Mouse (Mus musculus): ENCODE results near the gene Anxa9. TPM values are rescaled to one million over a fixed set of nuclear protein-coding genes. Genes with fewer than 3 reads are reported as not detected.

Gene Anxa9
- polyA plus RNA-seq, 1 experiment = 2.7 TPM

DNA sequence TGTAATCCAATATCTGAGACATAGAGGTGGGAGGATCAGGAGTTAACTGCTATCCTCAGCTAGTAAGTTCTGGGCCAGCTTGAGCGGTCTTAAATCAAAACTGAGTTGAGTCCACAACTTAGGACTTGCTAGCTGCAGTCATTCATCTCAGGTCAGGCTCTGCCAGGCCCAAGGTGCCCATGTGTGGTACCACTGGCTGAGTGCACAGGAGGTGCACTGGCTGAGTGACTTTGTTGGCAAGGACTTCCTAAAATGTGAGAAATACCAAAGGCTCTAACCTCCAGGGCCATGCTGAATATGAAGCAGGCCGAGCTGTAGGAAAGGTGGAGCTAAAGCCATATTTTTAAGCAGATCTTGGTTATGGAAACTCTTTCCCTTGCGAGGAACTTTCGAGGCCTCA lies 30.4 kb upstream of the Anxa9 start:
- TF ChIP-seq CTCF (IDR thresholded peaks at IDR 0.05; ENCODE audit: extremely low read depth, insufficient read depth, insufficient read length, insufficient replicate concordance) (no peak), POLR2A (IDR thresholded peaks at IDR 0.05; ENCODE audit: low read depth, low read length) (no peak)
- Histone ChIP-seq H3K4me3 (ENCODE audit: extremely low read depth, insufficient read depth, insufficient read length) (no peak overlapping the region), H3K27me3 (ENCODE audit: control insufficient read depth, insufficient read depth, low read length) (no peaks in the 10 kb centered on the region), H3K36me3 (ENCODE audit: control insufficient read depth, insufficient read depth, low read length) (peaks cover 39% of the 10 kb centered on the region), H3K4me1 (ENCODE audit: control insufficient read depth, insufficient read depth, insufficient read length) (no peaks in the 10 kb centered on the region), H3K27ac (ENCODE audit: insufficient read depth, low read length) (no peak overlapping the region)
- no peak for DNase-seq (ENCODE audit: low read depth in 1 of 2, low spot score in 2 of 2)
- 95% methylated on average over 4 of the region's 4 CpGs for WGBS

DNA sequence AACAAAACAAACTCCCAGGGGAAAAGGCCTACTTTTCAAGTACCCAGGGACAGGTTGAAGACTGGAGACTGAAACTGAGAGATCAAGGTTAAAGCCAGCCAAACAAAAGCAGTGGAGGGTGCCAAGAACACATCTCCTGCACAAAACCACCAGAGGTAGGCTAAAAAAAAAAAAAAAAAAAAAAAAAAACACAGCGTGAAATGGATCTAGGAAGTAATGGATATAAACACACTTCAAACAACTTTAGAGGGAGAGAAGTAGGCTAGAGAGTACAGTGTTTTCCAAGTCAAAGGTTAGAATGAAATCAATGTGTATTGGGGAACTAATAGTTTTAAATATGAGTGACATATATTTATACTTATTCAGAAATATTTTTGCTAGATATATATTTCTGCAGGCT lies 24.6 kb upstream of the Anxa9 start:
- Histone ChIP-seq H3K4me1 (ENCODE audit: control insufficient read depth, insufficient read depth, insufficient read length) (no peaks in the 10 kb centered on the region), H3K4me3 (ENCODE audit: extremely low read depth, insufficient read depth, insufficient read length) (no peak overlapping the region), H3K27me3 (ENCODE audit: control insufficient read depth, insufficient read depth, low read length) (no peaks in the 10 kb centered on the region), H3K27ac (ENCODE audit: insufficient read depth, low read length) (no peak overlapping the region), H3K36me3 (ENCODE audit: control insufficient read depth, insufficient read depth, low read length) (peaks cover 24% of the 10 kb centered on the region)
- no peak for DNase-seq (ENCODE audit: low read depth in 1 of 2, low spot score in 2 of 2)
- TF ChIP-seq CTCF (IDR thresholded peaks at IDR 0.05; ENCODE audit: extremely low read depth, insufficient read depth, insufficient read length, insufficient replicate concordance) (no peak), POLR2A (IDR thresholded peaks at IDR 0.05; ENCODE audit: low read depth, low read length) (no peak)
- WGBS = 80% methylated on average over 1 of the region's 1 CpGs

DNA sequence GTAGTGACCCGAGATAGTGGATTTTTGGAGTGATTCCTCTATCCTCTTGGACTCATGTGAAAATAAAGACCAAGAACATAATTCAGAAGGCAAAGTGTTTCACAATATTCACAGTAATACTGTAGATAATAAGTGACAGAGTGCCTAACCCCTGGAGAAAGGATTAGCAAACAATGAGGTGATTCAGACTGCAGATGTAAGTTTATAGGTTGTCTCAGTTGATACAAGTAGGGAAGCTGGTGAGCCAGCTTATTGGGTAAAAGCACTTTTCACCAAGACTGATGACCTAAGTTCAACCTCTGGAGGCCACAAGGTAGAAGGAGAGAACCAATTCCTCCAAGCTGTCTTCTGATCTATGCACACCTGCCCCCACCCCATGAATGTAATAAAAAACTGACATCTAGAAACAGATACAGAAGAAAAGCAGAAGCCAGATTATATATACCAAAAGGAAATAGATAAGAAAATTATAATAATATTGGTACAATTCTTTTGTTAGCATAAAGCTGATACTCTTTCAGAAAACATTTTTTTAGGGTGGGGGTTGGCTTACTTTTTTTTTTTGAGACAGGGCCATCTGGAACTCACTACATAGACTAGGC lies 21.9 kb upstream of the Anxa9 start:
- H3K36me3 ChIP-seq (ENCODE audit: control insufficient read depth, insufficient read depth, low read length) = peaks cover 29% of the 10 kb centered on the region
- no peak overlapping the region for H3K4me3 ChIP-seq (ENCODE audit: extremely low read depth, insufficient read depth, insufficient read length)
- no peaks in the 10 kb centered on the region for H3K4me1 ChIP-seq (ENCODE audit: control insufficient read depth, insufficient read depth, insufficient read length)
- DNase-seq (ENCODE audit: low read depth in 1 of 2, low spot score in 2 of 2) = no peak
- H3K27me3 ChIP-seq (ENCODE audit: control insufficient read depth, insufficient read depth, low read length) = no peaks in the 10 kb centered on the region
- no peak for TF ChIP-seq POLR2A (IDR thresholded peaks at IDR 0.05; ENCODE audit: low read depth, low read length)
- no peak for TF ChIP-seq CTCF (IDR thresholded peaks at IDR 0.05; ENCODE audit: extremely low read depth, insufficient read depth, insufficient read length, insufficient replicate concordance)
- no peak overlapping the region for H3K27ac ChIP-seq (ENCODE audit: insufficient read depth, low read length)
- WGBS = 88% methylated on average over 1 of the region's 1 CpGs

DNA sequence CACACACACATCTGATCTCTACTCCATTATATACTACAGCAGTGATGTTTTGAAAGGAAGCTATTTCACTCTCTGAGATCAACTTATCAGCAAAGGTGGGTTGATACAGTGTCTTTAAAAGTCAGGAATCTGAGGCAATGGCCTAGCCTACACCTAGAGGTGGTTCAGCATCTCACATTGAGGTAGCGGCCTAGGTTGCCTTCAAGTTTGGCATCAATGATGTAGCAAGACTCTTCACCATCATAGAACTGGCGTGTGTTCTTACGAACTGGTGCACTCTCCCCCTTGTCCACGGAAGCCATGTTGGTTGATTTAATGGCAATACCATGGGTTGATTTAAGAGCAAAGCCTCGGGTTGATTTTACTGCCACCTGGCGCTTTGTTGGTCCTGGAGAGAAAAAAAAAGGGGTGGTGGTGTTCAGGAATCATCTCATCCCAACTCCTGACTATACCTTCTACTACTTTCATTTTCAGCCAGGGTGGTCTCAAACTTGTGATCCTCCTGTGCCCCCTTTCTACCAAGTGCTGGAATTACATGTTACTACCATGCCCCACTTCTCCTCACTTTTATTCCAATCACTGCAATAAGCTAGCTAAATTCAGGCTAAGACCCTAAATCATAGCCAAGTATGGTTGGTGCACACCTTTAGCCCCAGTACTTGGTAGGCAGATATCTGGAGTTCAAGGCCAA lies 17.6 kb upstream of the Anxa9 start:
- no peak for TF ChIP-seq POLR2A (IDR thresholded peaks at IDR 0.05; ENCODE audit: low read depth, low read length)
- no peak for TF ChIP-seq CTCF (IDR thresholded peaks at IDR 0.05; ENCODE audit: extremely low read depth, insufficient read depth, insufficient read length, insufficient replicate concordance)
- no peak overlapping the region for H3K27ac ChIP-seq (ENCODE audit: insufficient read depth, low read length)
- no peak overlapping the region for H3K4me3 ChIP-seq (ENCODE audit: extremely low read depth, insufficient read depth, insufficient read length)
- H3K36me3 ChIP-seq (ENCODE audit: control insufficient read depth, insufficient read depth, low read length) = peaks cover 52% of the 10 kb centered on the region
- no peak for DNase-seq (ENCODE audit: low read depth in 1 of 2, low spot score in 2 of 2)
- no peaks in the 10 kb centered on the region for H3K27me3 ChIP-seq (ENCODE audit: control insufficient read depth, insufficient read depth, low read length)
- no peaks in the 10 kb centered on the region for H3K4me1 ChIP-seq (ENCODE audit: control insufficient read depth, insufficient read depth, insufficient read length)
- WGBS = 90% methylated on average over 6 of the region's 6 CpGs

DNA sequence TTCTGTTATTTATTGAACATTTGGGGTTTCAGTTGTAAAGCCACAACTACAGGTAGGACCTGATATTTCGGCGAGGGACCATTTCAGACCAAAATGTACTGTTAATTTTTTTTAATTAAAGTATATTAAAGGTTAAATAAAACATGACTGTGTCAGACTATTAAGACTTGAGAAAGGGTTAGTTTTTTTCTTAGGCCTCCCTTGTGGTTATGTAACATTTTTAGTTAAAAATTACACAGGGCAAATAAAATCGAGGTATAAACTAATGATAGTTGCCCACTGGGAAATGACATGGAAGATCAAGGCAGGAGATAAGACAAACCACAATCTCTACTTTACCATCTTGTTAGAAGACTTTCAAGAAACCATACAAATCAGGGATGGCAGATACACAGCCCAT lies 16.5 kb upstream of the Anxa9 start:
- TF ChIP-seq POLR2A (IDR thresholded peaks at IDR 0.05; ENCODE audit: low read depth, low read length) = no peak
- no peak for TF ChIP-seq CTCF (IDR thresholded peaks at IDR 0.05; ENCODE audit: extremely low read depth, insufficient read depth, insufficient read length, insufficient replicate concordance)
- peaks cover 50% of the 10 kb centered on the region for H3K36me3 ChIP-seq (ENCODE audit: control insufficient read depth, insufficient read depth, low read length)
- H3K4me1 ChIP-seq (ENCODE audit: control insufficient read depth, insufficient read depth, insufficient read length) = no peaks in the 10 kb centered on the region; the same call in 1 of the 2 replicates
- H3K4me3 ChIP-seq (ENCODE audit: extremely low read depth, insufficient read depth, insufficient read length) = no peak overlapping the region
- 63% methylated on average over 3 of the region's 3 CpGs for WGBS
- H3K27me3 ChIP-seq (ENCODE audit: control insufficient read depth, insufficient read depth, low read length) = no peaks in the 10 kb centered on the region
- DNase-seq (ENCODE audit: low read depth in 1 of 2, low spot score in 2 of 2) = no peak
- no peak overlapping the region for H3K27ac ChIP-seq (ENCODE audit: insufficient read depth, low read length)

DNA sequence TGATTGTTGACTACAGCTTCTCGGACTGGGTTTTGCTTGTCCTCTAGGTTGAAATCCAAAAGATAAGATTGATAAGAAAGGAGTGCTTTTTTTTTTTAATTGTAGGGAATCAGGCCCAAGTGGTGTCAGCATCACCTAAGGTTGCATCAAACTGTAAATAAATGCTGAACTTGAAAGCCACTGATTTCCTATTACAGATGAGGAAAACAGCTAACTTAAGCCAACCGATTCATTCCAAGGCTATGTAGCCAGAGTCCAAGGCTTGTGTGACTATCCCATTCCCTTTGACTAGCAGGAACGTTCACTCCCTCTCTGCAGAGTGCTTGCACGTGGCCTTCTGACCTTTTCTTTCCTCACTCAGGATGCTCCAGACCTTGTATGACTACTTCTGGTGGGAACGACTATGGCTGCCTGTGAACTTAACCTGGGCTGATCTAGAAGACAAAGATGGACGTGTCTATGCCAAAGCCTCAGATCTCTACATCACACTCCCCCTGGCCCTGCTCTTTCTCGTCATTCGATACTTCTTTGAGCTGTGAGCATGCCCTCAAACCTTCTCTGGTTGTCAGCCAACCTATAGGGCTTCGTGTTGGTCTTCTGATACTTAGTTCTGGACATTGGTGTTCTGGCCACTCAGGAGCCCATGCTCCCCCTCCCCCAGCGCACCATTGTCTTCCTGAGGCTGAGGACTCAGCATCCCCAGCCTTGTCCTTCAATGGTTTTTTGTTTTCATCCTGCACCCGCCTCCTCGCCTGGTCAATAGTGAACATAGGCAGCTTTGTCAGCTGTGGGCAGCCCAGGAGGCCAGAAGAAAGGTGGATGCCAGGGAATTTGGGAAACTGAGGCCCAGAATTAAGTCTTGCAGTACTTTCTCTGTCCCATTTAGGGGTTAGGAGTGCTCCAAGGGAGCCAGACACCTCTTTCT lies 13.0 kb upstream of the Anxa9 start:
- no peak for DNase-seq (ENCODE audit: low read depth in 1 of 2, low spot score in 2 of 2)
- 88% methylated on average over 12 of the region's 12 CpGs for WGBS
- no peak overlapping the region for H3K4me3 ChIP-seq (ENCODE audit: extremely low read depth, insufficient read depth, insufficient read length)
- TF ChIP-seq CTCF (IDR thresholded peaks at IDR 0.05; ENCODE audit: extremely low read depth, insufficient read depth, insufficient read length, insufficient replicate concordance) (no peak), POLR2A (IDR thresholded peaks at IDR 0.05; ENCODE audit: low read depth, low read length) (no peak)
- H3K4me1 ChIP-seq (ENCODE audit: control insufficient read depth, insufficient read depth, insufficient read length) = peaks cover 12% of the 10 kb centered on the region; the same call in 1 of the 2 replicates
- no peaks in the 10 kb centered on the region for H3K27me3 ChIP-seq (ENCODE audit: control insufficient read depth, insufficient read depth, low read length)
- peaks cover 35% of the 10 kb centered on the region for H3K36me3 ChIP-seq (ENCODE audit: control insufficient read depth, insufficient read depth, low read length)
- H3K27ac ChIP-seq (ENCODE audit: insufficient read depth, low read length) = no peak overlapping the region

All from spleen, adult 2 months (tissue).